Mouse (Mus musculus) lung, adult 2 months (tissue): Measurements from ENCODE around the gene Tnrc6b.

Experiments used
- CTCF ChIP-seq: fragments of 200-500 bp; IDR thresholded peaks from 2 replicates; pipeline ENCODE4 v1.5.1; 2011; ENCODE audit warnings: mild to moderate bottlenecking, low read length, control low read depth; ENCODE audit not compliant: insufficient read depth
- POLR2A ChIP-seq: fragments of 200-500 bp; IDR thresholded peaks from 2 replicates; pipeline ENCODE4 v1.6.1; 2011; ENCODE audit warnings: low read depth, mild to moderate bottlenecking, control low read depth, low read length, borderline replicate concordance; ENCODE audit errors: extremely low read depth

GRCm38 (mm10) chr15:80831170-80831569, 120.1 kb downstream of the Tnrc6b start:
- TF ChIP-seq CTCF (no peak), POLR2A (no peak)
